Mouse (Mus musculus) yolk sac, embryonic 10.5 days (tissue): ENCODE data around the gene Zbtb7b.

Experiments
- DNase-seq: peaks from one replicate; pipeline ENCODE4 v3.0.0-alpha.2; 2017; ENCODE audit warnings: low spot score

Gene Zbtb7b

GRCm38 (mm10) chr3:89337062-89337720 lies 57.4 kb downstream of the Zbtb7b start:
- DNase-seq: no peak

GRCm38 (mm10) chr3:89336529-89336928 lies 58.0 kb downstream of the Zbtb7b start:
- DNase-seq: no peak

GRCm38 (mm10) chr3:89333053-89333452 lies 61.5 kb downstream of the Zbtb7b start:
- no peak for DNase-seq

- no peak for DNase-seq
Measured at GRCm38 (mm10) chr3:89332476-89332875, 62.1 kb downstream of the Zbtb7b start.

- no peak for DNase-seq
Measured at GRCm38 (mm10) chr3:89332013-89332412, 62.6 kb downstream of the Zbtb7b start.

- no peak for DNase-seq
Measured at GRCm38 (mm10) chr3:89331561-89331960, 63.0 kb downstream of the Zbtb7b start.

GRCm38 (mm10) chr3:89330948-89331347 lies 63.6 kb downstream of the Zbtb7b start:
- DNase-seq: no peak

- no peak for DNase-seq
Measured at GRCm38 (mm10) chr3:89330346-89330745, 64.2 kb downstream of the Zbtb7b start.

- DNase-seq: no peak
Measured at GRCm38 (mm10) chr3:89328623-89329022, 66.0 kb downstream of the Zbtb7b start.
